Mouse (Mus musculus): Measurements from ENCODE around the gene Nmral1.

DNA sequence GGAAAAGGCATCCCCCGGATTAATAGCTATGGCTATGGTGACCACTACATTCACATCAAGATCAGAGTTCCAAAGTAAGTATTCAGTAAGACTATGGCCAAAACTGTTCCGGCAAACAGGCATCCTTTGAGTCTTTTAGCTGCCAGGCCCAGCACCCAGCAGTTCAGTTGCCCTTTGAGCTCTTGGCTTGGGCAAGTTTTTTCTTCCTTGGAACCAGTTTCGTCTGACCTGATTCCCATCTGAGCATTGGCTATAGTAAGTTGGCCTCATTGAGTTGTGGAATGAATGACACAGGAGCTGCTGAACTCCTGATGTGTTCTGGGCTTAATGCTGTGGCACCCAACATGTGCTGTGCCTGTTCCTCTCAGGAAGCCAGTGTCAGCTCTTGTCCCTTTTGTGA lies 17.9 kb downstream of the Nmral1 start:
- TF ChIP-seq MAX (IDR thresholded peaks at IDR 0.05), result no peak
- TF ChIP-seq USF1 (IDR thresholded peaks at IDR 0.05; ENCODE audit: low read depth), result no peak
- no peak for TF ChIP-seq CEBPB (IDR thresholded peaks at IDR 0.05; ENCODE audit: low read depth)
- TF ChIP-seq MYOG (IDR thresholded peaks at IDR 0.05; ENCODE audit: control insufficient read depth, extremely low read depth, insufficient read length), result no peak
- TF ChIP-seq CTCF (IDR thresholded peaks at IDR 0.05; ENCODE audit: control insufficient read depth, insufficient read depth, insufficient read length), result no peak
- no peak for TF ChIP-seq MYOD1 (IDR thresholded peaks at IDR 0.05; ENCODE audit: control insufficient read depth, insufficient read length, low read depth)
